Mouse (Mus musculus) layer of hippocampus, adult 9-11 months (tissue): ENCODE results near the gene Safb.

Experiments used
- DNase-seq: peaks from one replicate; pipeline ENCODE4 v3.0.0; 2022

Gene Safb

GRCm38 (mm10) chr17:56655311-56655710 is 70.7 kb downstream of the Safb start:
- no peak for DNase-seq
